Mouse (Mus musculus): ENCODE measurements around the gene Tlk2.
A peak's percentile ranks its signal among the peaks of the same experiment; 100 is the strongest.

The Tlk2 gene

GRCm38 (mm10) chr11:105164516-105165510 is 13.8 kb upstream of the Tlk2 start:
- DNase-seq = no peak

- no peak for DNase-seq
These were observed 11.8 kb upstream of the Tlk2 start for GRCm38 (mm10) chr11:105166780-105167179.

GRCm38 (mm10) chr11:105179523-105179922 is 916 bp downstream of the Tlk2 start:
- no peak for DNase-seq

GRCm38 (mm10) chr11:105180471-105181091 is 2.0 kb downstream of the Tlk2 start:
- peak; percentile 28 to 38 for DNase-seq

GRCm38 (mm10) chr11:105181126-105181637 is 2.6 kb downstream of the Tlk2 start:
- DNase-seq = peak; percentile 88 to 92

GRCm38 (mm10) chr11:105181689-105182460 is 3.3 kb downstream of the Tlk2 start:
- peak; percentile 29 to 32 for DNase-seq

GRCm38 (mm10) chr11:105182461-105182855 is 3.9 kb downstream of the Tlk2 start:
- DNase-seq = peak in 1 of 2 experiments; percentile 10

GRCm38 (mm10) chr11:105184678-105185077 is 6.1 kb downstream of the Tlk2 start:
- DNase-seq = no peak

- no peak for DNase-seq
These were observed 13.6 kb downstream of the Tlk2 start for GRCm38 (mm10) chr11:105192186-105192585.

- no peak for DNase-seq
These were observed 18.5 kb downstream of the Tlk2 start for GRCm38 (mm10) chr11:105196893-105197662.

GRCm38 (mm10) chr11:105202403-105202802 is 23.8 kb downstream of the Tlk2 start:
- DNase-seq = no peak

GRCm38 (mm10) chr11:105210007-105210406 is 31.4 kb downstream of the Tlk2 start:
- DNase-seq = no peak

- no peak for DNase-seq
These were observed 35.6 kb downstream of the Tlk2 start for GRCm38 (mm10) chr11:105214257-105214656.

- peak in 1 of 2 experiments; percentile 9 for DNase-seq
These were observed 39.2 kb downstream of the Tlk2 start for GRCm38 (mm10) chr11:105217771-105218170.

GRCm38 (mm10) chr11:105234501-105234900 is 55.9 kb downstream of the Tlk2 start:
- DNase-seq = no peak

- DNase-seq = peak in 1 of 2 experiments; percentile 10
These were observed 62.4 kb downstream of the Tlk2 start for GRCm38 (mm10) chr11:105240991-105241390.

GRCm38 (mm10) chr11:105246369-105246768 is 67.8 kb downstream of the Tlk2 start:
- DNase-seq = no peak

- DNase-seq = no peak
These were observed 68.2 kb downstream of the Tlk2 start for GRCm38 (mm10) chr11:105246785-105247184.

- DNase-seq = no peak
These were observed 68.7 kb downstream of the Tlk2 start for GRCm38 (mm10) chr11:105247321-105247720.

GRCm38 (mm10) chr11:105259733-105260132 is 81.1 kb downstream of the Tlk2 start:
- DNase-seq = no peak

GRCm38 (mm10) chr11:105261116-105261515 is 82.5 kb downstream of the Tlk2 start:
- no peak for DNase-seq
